Mouse (Mus musculus) bone marrow, adult 2 months (tissue): Measurements from ENCODE around the gene Prkar2a.

Experiments used
- CTCF ChIP-seq: fragments of 200-500 bp; IDR thresholded peaks from 2 replicates; pipeline ENCODE4 v1.5.1; 2011; ENCODE audit warnings: low read length, control low read depth; ENCODE audit not compliant: control insufficient read depth, insufficient read depth
- POLR2A ChIP-seq: fragments of 200-500 bp; IDR thresholded peaks from 2 replicates; pipeline ENCODE4 v1.6.1; 2011; ENCODE audit warnings: low read depth, mild to moderate bottlenecking, control low read depth, low read length, borderline replicate concordance; ENCODE audit not compliant: control insufficient read depth

- TF ChIP-seq CTCF (no peak), POLR2A (no peak)
Observed at GRCm38 (mm10) chr9:108703373-108704110, 14.4 kb downstream of the Prkar2a start.
